Mouse (Mus musculus): ENCODE measurements around the gene Gimap3. TPM values are rescaled to one million over a fixed set of nuclear protein-coding genes. Genes with fewer than 3 reads are reported as not detected.
A peak's percentile ranks its signal among the peaks of the same experiment; 100 is the strongest.

Gene Gimap3
- polyA plus RNA-seq, 2 experiments from 2014 or later = 1,102 to 1,198 TPM

DNA sequence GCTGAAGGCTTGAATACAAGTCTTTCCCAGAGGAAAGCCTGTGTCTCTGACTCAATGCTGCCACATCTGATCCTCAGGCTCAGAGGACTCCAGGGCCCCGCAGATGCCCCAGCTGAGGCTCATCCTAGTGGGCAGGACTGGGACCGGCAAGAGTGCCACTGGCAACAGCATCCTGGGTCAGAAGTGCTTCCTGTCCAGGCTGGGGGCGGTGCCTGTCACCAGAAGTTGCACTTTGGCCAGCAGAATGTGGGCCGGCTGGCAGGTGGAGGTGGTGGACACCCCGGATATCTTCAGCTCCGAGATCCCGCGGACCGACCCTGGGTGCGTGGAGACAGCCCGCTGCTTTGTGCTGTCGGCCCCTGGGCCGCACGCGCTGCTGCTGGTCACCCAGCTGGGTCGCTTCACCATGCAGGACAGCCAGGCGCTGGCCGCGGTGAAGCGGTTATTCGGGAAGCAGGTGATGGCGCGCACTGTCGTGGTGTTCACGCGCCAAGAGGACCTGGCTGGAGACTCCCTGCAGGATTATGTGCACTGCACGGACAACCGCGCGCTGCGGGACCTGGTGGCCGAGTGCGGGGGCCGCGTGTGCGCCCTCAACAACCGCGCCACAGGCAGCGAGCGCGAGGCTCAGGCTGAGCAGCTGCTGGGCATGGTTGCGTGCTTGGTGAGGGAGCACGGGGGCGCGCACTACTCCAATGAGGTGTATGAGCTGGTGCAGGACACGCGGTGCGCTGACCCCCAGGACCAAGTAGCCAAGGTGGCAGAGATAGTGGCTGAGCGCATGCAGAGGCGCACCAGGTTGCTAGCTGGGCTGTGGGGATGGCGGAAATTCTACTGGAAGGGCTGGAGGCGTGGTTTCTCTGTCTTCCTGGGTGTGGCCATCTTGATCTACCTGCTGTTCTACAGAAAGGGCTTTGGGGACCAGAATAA, 28.0 kb downstream of the Gimap3 start:
- no peak for ATAC-seq

DNA sequence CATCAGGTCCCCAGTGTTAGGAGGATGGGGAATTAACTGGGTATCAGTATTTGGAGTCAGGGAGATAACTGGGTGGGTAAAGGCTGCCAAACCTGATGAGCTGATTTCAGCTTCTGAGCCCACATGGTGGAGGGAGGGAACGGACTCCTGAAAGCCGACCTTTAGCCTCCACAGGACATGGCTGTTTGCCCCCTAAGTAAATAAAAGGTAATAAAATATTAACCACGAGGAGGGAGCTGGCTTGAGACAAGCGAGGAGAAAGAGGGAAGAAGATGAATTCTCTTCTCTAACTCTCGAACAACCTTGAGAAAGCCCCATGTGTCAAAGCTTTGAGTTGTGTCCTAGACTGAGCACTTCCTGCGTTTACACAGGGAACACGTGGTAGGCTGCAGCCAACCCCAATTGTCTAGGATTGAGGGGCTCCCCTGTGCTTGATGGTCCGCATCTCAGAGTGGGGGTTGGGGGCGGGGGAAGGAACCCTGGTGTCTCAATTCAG, 28.9 kb downstream of the Gimap3 start:
- ATAC-seq = peak; percentile 6

GRCm38 (mm10) chr6:48741273-48741672, 29.4 kb downstream of the Gimap3 start:
- ATAC-seq = no peak

DNA sequence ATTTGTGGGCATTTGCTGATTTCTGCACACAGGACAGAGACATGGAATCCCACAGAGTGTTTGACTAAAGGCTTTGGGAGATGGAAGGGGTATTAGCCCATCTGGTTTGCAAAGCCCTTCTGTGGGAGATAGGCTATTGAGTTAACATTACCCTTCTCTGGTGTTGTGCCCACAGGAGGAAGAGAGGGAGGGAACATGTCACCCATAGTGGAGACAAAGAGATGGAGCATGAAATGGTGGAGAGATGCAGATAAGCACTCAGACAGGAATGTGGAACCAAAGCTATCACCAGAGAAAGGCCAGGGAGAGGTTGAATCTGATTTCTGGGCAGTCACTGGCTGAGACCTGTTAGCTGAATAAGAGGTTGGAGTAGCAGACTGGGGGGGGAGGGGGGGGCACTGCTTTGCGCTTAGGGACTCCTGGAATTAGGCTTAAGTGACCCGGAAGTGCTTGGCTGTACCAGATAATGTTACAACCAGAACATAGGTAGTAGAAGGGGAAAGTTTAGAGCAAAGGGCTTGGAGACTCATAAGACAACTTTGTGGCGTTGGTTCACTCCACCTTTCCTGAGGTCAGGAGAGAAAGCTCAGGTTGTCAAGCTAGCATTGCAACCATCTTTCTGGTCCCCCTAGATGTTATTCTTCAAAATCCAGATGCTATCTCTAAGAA, 30.0 kb downstream of the Gimap3 start:
- ATAC-seq = no peak

GRCm38 (mm10) chr6:48739780-48740055, 30.9 kb downstream of the Gimap3 start:
- ATAC-seq = no peak

DNA sequence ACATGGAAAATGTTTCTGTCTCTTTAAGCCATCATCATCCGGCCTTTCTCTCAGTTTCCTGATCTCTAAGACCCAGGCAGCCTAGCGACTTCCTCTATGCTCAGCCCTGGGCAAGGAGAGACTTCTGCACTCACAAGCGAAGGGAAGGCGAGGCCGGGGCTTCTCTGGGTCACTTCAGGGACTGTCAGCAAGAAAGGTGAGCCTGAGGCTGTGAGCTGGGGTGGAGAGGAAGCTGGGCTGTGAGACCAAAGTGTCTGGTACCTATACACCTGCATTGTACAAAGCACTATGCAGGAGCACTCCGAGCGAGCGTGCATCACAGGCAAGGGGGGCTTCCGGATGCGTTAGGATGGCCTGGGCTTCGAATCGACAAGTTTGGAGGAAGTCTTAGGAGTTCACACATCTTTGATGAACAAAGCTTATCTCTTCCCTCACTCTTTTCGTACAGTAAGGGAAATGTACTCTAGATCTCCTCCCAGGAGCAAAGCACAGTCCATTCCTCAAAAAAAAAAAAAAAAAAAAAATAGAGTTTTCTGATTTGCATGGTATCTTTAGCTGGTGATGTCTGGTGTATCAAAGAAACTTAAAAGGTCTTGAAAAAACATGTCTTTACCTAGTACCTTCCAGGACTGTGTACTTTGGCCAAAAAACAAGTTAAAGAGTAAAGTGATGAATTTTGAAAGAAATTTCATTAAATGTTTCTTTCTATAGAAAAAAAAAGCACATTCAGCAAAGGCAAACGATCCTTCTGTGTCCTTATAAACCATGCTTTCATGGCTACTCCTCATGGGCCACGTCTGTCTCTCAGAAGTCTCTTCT, 31.5 kb downstream of the Gimap3 start, which contains the start of gene Gimap1:
TSS of gene Gimap1 (plus strand) at position 94 of the 819 bp plus-strand sequence.
- peak; percentile 67 for ATAC-seq

DNA sequence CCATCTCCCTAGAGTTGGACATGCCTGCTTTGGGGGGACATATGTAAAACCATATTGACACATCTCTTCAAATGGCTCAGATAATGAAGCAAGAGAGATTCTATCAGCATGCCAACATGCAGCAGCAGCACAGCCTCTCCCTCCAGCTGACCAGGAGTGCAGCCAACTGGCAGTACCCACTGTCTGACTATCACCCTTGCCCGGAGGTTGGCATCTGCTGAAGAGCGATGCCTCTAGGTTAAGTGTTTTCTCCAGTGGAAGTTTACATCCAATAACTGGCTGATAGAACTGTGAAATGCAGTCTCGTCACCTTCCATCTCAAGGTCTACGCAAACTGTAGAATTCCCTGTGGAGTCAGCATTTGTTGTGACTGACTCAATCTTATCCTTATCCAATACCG, 33.0 kb downstream of the Gimap3 start:
- ATAC-seq = no peak

DNA sequence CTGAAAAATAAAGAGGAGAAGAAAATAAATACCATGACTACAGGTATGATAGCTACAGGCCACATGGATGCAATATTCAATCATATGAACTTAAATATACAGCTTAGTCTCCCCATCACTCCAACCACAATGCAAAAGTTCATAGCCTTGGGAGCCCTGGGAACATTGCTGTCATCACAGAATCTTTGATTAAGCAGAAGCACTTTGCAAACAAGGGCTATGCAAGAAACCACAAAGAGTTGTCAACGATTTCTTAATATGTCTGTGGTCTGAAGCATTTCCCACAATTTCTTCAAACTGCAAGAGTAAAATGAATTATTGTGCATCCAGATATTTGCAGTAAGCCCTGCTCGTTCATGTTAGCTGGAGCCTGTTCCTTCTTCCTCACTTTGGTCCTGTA, 33.6 kb downstream of the Gimap3 start:
- ATAC-seq = no peak

GRCm38 (mm10) chr6:48733660-48734059, 37.0 kb downstream of the Gimap3 start:
- no peak for ATAC-seq

DNA sequence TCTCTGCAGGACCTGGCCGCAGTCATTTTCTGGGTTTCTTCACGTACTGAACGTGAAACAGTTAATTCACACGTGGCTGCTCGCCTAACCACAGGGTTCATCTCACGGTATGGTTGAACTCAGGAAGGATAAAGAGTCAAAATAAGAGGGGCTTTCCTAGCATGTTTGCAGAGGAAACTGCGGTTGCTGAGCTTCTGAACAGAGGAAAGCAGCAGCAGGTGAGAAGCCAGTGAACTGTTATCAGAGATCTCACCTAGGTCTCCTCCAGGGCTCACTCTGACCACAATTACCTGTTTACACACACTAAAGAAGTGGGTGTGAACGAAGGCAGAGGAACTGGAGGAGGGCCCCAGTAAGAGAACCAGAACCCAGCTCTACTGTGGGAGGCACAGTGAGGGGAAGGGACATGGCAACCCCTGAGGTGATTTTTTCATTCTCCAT, 37.8 kb downstream of the Gimap3 start:
- ATAC-seq = peak; percentile 90

DNA sequence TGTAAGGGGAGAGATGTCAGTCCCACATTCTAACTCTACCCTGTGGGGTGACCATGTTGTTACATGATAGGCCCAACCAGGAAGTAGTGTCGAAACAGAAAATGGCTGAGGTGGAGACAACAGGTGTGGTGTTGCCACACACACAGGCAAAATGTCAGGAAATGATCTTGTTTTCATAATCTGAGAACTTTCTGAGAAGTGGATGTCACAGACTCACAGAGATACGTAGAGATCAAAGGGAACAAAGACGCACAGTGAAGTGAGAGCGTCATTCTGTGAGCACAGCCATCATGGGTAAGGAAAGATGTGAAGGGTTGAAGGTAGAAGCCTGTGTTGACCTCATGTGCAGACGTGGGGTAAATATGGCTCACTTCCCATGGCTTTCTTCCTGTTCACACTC, 42.9 kb downstream of the Gimap3 start:
- ATAC-seq = peak; percentile 68

DNA sequence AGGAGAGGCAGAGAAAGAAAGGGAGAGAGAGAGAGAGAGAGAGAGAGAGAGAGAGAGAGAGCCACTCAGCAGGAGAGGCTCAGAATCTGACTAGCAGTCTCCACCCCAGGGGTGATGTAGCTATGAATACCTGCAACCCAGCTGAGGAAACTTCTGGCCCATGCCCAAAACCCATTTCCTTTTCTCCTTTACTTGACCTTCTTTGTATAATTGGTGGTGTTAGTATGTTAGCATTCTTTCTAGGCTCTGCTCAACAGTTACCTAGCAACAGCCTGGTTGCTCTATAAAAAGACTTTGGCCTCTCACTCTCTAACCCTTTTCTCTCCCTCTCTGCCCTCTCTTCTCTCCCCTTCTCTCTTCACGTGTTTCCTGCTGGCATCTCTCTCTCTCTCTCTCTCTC, 45.2 kb downstream of the Gimap3 start:
- ATAC-seq = peak; percentile 60

- ATAC-seq = no peak
These were observed 47.2 kb downstream of the Gimap3 start for GRCm38 (mm10) chr6:48723468-48723867.

GRCm38 (mm10) chr6:48720326-48720725, 50.3 kb downstream of the Gimap3 start:
- no peak for ATAC-seq

- peak; percentile 95 for ATAC-seq
These were observed 52.2 kb downstream of the Gimap3 start, which contains the start of the genes Gm28053 and Gimap7 for GRCm38 (mm10) chr6:48718455-48718854. Gm28053 (plus strand) TSS chr6:48718607. Gimap7 (plus strand) TSS chr6:48718621.

Other genes starting within 250 kb of the Gimap3 start
- gene Atp6v0e2, start 233.2 kb downstream of the Gimap3 start, polyA plus RNA-seq (2017; shearing (Covaris generic)) = not detected
- 10 to 100 TPM; 35.8 to 39.8 TPM for gene Lrrc61, start 216.1 kb downstream of the Gimap3 start, polyA plus RNA-seq (2017; shearing (Covaris generic))
- gene Rarres2, start 198.1 kb downstream of the Gimap3 start, polyA plus RNA-seq (2017; shearing (Covaris generic)) = under 1 TPM in 1 of 2 experiments, not detected in 1; 0.83 TPM
- not detected for gene Gm45021, start 181.2 kb downstream of the Gimap3 start, polyA plus RNA-seq (2017; shearing (Covaris generic))
- 1 to 10 TPM; 2.1 to 3.3 TPM for gene Repin1, start 177.0 kb downstream of the Gimap3 start, polyA plus RNA-seq (2017; shearing (Covaris generic))
- not detected for gene Gm44965, start 176.9 kb downstream of the Gimap3 start, polyA plus RNA-seq (2017; shearing (Covaris generic))
- gene Zfp775, start 168.8 kb downstream of the Gimap3 start, polyA plus RNA-seq (2017; shearing (Covaris generic)) = 1 to 10 TPM; 4.8 to 6.1 TPM
- 1 to 10 TPM; 1.2 to 1.7 TPM for gene AI854703, start 144.1 kb downstream of the Gimap3 start, polyA plus RNA-seq (2017; shearing (Covaris generic))
- gene Gimap8, start 123.6 kb downstream of the Gimap3 start, polyA plus RNA-seq (2017; shearing (Covaris generic)) = 100 to 1,000 TPM in 1 of 2 experiments, 10 to 100 TPM in 1; 97.4 to 135 TPM
- gene Gimap9, start 94.7 kb downstream of the Gimap3 start, polyA plus RNA-seq (2017; shearing (Covaris generic)) = 100 to 1,000 TPM; 237 to 239 TPM
- gene Gimap4, start 86.3 kb downstream of the Gimap3 start, polyA plus RNA-seq (2017; shearing (Covaris generic)) = 1,000 to 10,000 TPM; 1,705 to 1,816 TPM
- 100 to 1,000 TPM; 849 to 944 TPM for gene Gimap6, start 62.6 kb downstream of the Gimap3 start, polyA plus RNA-seq (2017; shearing (Covaris generic))
- 10 to 100 TPM; 42.8 to 45.0 TPM for gene Gm28053, start 52.2 kb downstream of the Gimap3 start, polyA plus RNA-seq (2017; shearing (Covaris generic))
- gene Gimap7, start 52.2 kb downstream of the Gimap3 start, polyA plus RNA-seq (2017; shearing (Covaris generic)) = 100 to 1,000 TPM; 444 to 529 TPM
- gene Gimap1, start 31.8 kb downstream of the Gimap3 start, polyA plus RNA-seq (2017; shearing (Covaris generic)) = 100 to 1,000 TPM; 321 to 429 TPM
- gene Gimap5, start 24.7 kb downstream of the Gimap3 start, polyA plus RNA-seq (2017; shearing (Covaris generic)) = 100 to 1,000 TPM; 198 to 220 TPM
- gene Tmem176a, start 70.1 kb upstream of the Gimap3 start, polyA plus RNA-seq (2017; shearing (Covaris generic)) = 10 to 100 TPM; 14.5 to 16.2 TPM
- 10 to 100 TPM; 19.4 to 29.2 TPM for gene Tmem176b, start 70.6 kb upstream of the Gimap3 start, polyA plus RNA-seq (2017; shearing (Covaris generic))
- not detected for gene Aoc1, start 102.0 kb upstream of the Gimap3 start, polyA plus RNA-seq (2017; shearing (Covaris generic))
- not detected for gene 1600015I10Rik, start 159.0 kb upstream of the Gimap3 start, polyA plus RNA-seq (2017; shearing (Covaris generic))
- under 1 TPM in 1 of 2 experiments, not detected in 1; 0.79 TPM for gene Doxl2, start 204.1 kb upstream of the Gimap3 start, polyA plus RNA-seq (2017; shearing (Covaris generic))
- gene Svs1, start 216.0 kb upstream of the Gimap3 start, polyA plus RNA-seq (2017; shearing (Covaris generic)) = not detected